In the genomic region with DNA sequence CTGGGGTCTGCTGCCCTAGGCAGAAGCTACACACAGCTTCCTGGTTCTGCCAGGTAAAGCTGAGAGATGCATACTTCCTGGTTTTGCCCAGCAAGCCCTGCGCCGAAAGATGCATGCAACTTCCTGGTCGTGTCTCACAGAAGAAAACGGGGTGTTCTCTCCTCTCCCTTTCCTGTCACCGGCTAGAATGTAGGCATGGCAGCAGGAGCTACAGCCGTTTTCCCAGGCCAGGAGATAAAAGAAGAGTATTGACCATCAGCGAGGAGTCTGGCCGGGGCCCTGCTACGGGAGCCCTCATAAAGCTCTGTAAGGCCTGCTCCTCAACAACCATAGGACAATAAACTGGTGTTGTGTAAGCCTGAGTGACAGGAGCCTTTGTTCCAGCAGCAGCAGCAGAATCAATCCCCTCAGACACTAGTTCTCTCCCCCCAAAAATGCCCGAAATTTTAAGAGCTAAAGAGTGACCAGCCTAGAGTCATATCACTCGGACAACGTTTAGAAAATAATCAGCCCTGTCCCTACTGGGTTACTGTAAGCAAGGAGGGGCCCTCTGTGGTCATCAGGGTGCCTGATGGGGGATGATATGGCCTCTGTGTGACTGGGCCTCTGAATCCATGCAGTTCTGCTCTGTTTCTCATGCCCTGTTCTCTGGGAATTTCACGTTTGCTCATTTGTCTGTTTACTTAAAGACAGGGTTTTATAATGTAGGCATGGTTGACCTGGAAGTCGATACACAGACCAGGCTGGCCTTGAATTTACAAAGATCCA, we compare ENCODE assay signal across 13 mouse cellular contexts. TPM values are rescaled to one million over a fixed set of nuclear protein-coding genes. Genes with fewer than 3 reads are reported as not detected.
A peak's percentile ranks its signal among the peaks of the same experiment; 100 is the strongest.
DNase-seq lines count a peak whose midpoint lies in the region; ATAC-seq lines count a peak whose summit lies in the region.
"Had no signal": no experiment of that assay in that cellular context is flagged by ENCODE, and none has a peak within 500 bp of the region (broad histone marks: within the 10 kb centered on the region; RNA-seq: fewer than 3 reads in every experiment).

No protein-coding gene starts in this region.

- H3K36me3 ChIP-seq in hindbrain, embryonic 11.5 days (ENCODE audit: control insufficient read depth, insufficient read depth, low read length) = no peaks in the 10 kb centered on the region
- no peaks in the 10 kb centered on the region for H3K36me3 ChIP-seq in hindbrain, embryonic 16.5 days (ENCODE audit: control insufficient read depth, insufficient read depth, low read length)
- H3K36me3 ChIP-seq in neural tube, embryonic 15.5 days = no peaks in the 10 kb centered on the region
- H3K36me3 ChIP-seq: liver, embryonic 12.5 days; stomach, embryonic 15.5 days had no signal

- no peak overlapping the region for H3K4me3 ChIP-seq in hindbrain, embryonic 11.5 days (ENCODE audit: low read depth, low read length)
- no peak overlapping the region for H3K4me3 ChIP-seq in hindbrain, embryonic 16.5 days (ENCODE audit: low read length)
- no peak overlapping the region for H3K4me3 ChIP-seq in neural tube, embryonic 15.5 days (replicated peaks)
- H3K4me3 ChIP-seq: erythroblast, embryonic 14.5 days; liver, embryonic 12.5 days; stomach, embryonic 15.5 days had no signal

- 0 out of 2 replicates have a peak overlapping the region, but pooled peaks have one; percentile 30 for H3K27ac ChIP-seq in hindbrain, embryonic 11.5 days (ENCODE audit: low read depth, low read length)
- no peak overlapping the region for H3K27ac ChIP-seq in hindbrain, embryonic 16.5 days (ENCODE audit: low read depth, low read length)
- no peak overlapping the region for H3K27ac ChIP-seq in neural tube, embryonic 15.5 days (replicated peaks)
- H3K27ac ChIP-seq: liver, embryonic 12.5 days; stomach, embryonic 15.5 days had no signal

- H3K9me3 ChIP-seq in hindbrain, embryonic 11.5 days (ENCODE audit: control insufficient read depth, low read length) = no peaks in the 10 kb centered on the region
- H3K9me3 ChIP-seq in hindbrain, embryonic 16.5 days (ENCODE audit: control insufficient read depth, low read length) = peaks cover under 1% of the 10 kb centered on the region; the same call in 1 of the 2 replicates
- peaks cover 4% of the 10 kb centered on the region; the same call in 1 of the 2 replicates for H3K9me3 ChIP-seq in neural tube, embryonic 15.5 days (replicated peaks)
- H3K9me3 ChIP-seq: liver, embryonic 12.5 days; stomach, embryonic 15.5 days had no signal

- 45% methylated on average over 14 of the region's 14 CpGs for WGBS in hindbrain, embryonic 11.5 days
- 38% methylated on average over 14 of the region's 14 CpGs for WGBS in hindbrain, embryonic 16.5 days
- 17% methylated on average over 14 of the region's 14 CpGs for WGBS in neural tube, embryonic 15.5 days

- 0 out of 2 replicates have a peak overlapping the region, but pooled peaks have one; percentile 5 for H3K9ac ChIP-seq in hindbrain, embryonic 11.5 days (ENCODE audit: low read depth, low read length)
- no peak overlapping the region for H3K9ac ChIP-seq in hindbrain, embryonic 16.5 days (ENCODE audit: low read depth, low read length)
- no peak overlapping the region for H3K9ac ChIP-seq in neural tube, embryonic 15.5 days (replicated peaks)
- H3K9ac ChIP-seq: liver, embryonic 12.5 days; stomach, embryonic 15.5 days had no signal

- no peaks in the 10 kb centered on the region for H3K27me3 ChIP-seq in hindbrain, embryonic 11.5 days (ENCODE audit: control insufficient read depth, insufficient read depth, low read length)
- H3K27me3 ChIP-seq in hindbrain, embryonic 16.5 days (replicated peaks; ENCODE audit: control insufficient read depth, insufficient read depth, low read length) = no peaks in the 10 kb centered on the region
- no peaks in the 10 kb centered on the region for H3K27me3 ChIP-seq in neural tube, embryonic 15.5 days (replicated peaks)
- H3K27me3 ChIP-seq: stomach, embryonic 15.5 days had no signal

- peaks cover 5% of the 10 kb centered on the region; the same call in 1 of the 2 replicates for H3K4me1 ChIP-seq in hindbrain, embryonic 11.5 days (replicated peaks; ENCODE audit: control insufficient read depth, insufficient read depth, low read length)
- peaks cover 10% of the 10 kb centered on the region for H3K4me1 ChIP-seq in hindbrain, embryonic 16.5 days (ENCODE audit: control insufficient read depth, insufficient read depth, low read depth, low read length)
- peaks cover 19% of the 10 kb centered on the region for H3K4me1 ChIP-seq in neural tube, embryonic 15.5 days

- no peak overlapping the region for H3K4me2 ChIP-seq in hindbrain, embryonic 11.5 days (replicated peaks; ENCODE audit: low read depth, low read length)
- no peak overlapping the region for H3K4me2 ChIP-seq in hindbrain, embryonic 16.5 days (ENCODE audit: low read length)
- peak overlapping the region; percentile 15; the same call in 1 of the 2 replicates for H3K4me2 ChIP-seq in neural tube, embryonic 15.5 days
- H3K4me2 ChIP-seq: liver, embryonic 12.5 days; stomach, embryonic 15.5 days had no signal

- no peak for DNase-seq in hindbrain, embryonic 11.5 days (ENCODE audit: low spot score)
- DNase-seq in MEL-GATA-1-ER (ENCODE audit: extremely low read depth, low read depth) = peak; percentile 1
- peak; percentile 3 for DNase-seq in induced T-regulatory cell, adult 2 months (ENCODE audit: low read depth)
- no peak for DNase-seq in frontal cortex, postnatal 14 days (ENCODE audit: low spot score in 2 of 2)
- DNase-seq in frontal cortex, postnatal 25 days (ENCODE audit: low spot score in 2 of 2) = no peak
- no peak for DNase-seq in yolk sac, embryonic 10.5 days (ENCODE audit: low spot score)

- no peak for ATAC-seq in hindbrain, embryonic 11.5 days (ENCODE audit: low FRiP score)
- ATAC-seq in hindbrain, embryonic 16.5 days = no peak
- ATAC-seq in neural tube, embryonic 15.5 days (ENCODE audit: low FRiP score) = no peak
- ATAC-seq: activated CD4-positive, CD25-positive, alpha-beta regulatory T cell, adult 4 months; inflammation-experienced regulatory T-cells, adult 6 months; liver, embryonic 12.5 days had no signal

RNA-seq across cellular contexts. Expression of a gene that starts 13.9 kb away (rescaled TPM):
- polyA plus RNA-seq in hindbrain, embryonic 11.5 days (2014; fragmentation: Nextera tagmentation; extraction: Ambion mirVana) = 12.5 and 15.9 TPM in 2 replicates
- polyA plus RNA-seq in hindbrain, embryonic 16.5 days (2015; fragmentation: Nextera tagmentation; extraction: Ambion mirVana) = 2.9 and 5.1 TPM in 2 replicates
- polyA plus RNA-seq in neural tube, embryonic 15.5 days (2015; fragmentation: Nextera tagmentation; extraction: Ambion mirVana) = 4.0 and 6.7 TPM in 2 replicates
- polyA plus RNA-seq: activated CD4-positive, CD25-positive, alpha-beta regulatory T cell, adult 4 months; inflammation-experienced regulatory T-cells, adult 6 months had no signal

Comparison
In these comparisons a context has a peak if more than half of its experiments do, and no peak if none do; other contexts are left out.
1. DNase-seq: peak in MEL-GATA-1-ER (single experiment) and induced T-regulatory cell, adult 2 months (single experiment); none in hindbrain, embryonic 11.5 days (single experiment), frontal cortex, postnatal 14 days (0 of 2), frontal cortex, postnatal 25 days (0 of 2) and yolk sac, embryonic 10.5 days (single experiment).